Mouse (Mus musculus): ENCODE results near the gene Smok3a.

DNA sequence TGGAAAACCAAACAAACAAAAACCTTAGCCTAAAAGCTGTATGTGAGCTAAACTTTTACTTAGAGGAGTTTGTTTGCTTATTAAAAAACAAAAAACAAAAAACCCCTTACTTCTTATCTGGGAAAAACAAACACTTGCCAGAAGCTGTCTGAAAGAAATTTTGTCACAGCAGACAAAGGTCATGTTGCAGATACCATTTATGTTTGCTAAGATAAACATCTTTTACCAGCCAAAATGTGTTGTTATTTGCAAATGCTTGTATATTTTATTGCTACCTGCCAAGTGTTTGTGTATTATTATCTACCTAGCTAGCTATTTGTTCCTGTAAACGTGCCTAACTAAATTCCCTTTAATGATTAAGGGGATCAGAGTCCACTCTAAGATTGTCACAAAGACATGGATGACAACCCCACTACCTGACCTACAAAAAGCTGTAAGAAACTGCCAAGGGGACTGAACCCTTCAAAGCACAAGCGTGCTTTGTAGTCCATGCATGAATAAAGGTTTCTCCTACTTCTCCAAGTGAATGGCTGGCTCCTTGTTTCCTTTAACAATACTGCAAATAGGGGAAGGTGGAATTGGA lies 62.3 kb downstream of the Smok3a start:
- TF ChIP-seq CTCF (IDR thresholded peaks at IDR 0.05; ENCODE audit: low read depth, low read length), result no peak
- no peak for TF ChIP-seq POLR2A (IDR thresholded peaks at IDR 0.05; ENCODE audit: extremely low read depth, insufficient read depth, low read length)

All from liver, adult 2 months (tissue).